ENCODE assay signal across 10 mouse cellular contexts in the genomic region with DNA sequence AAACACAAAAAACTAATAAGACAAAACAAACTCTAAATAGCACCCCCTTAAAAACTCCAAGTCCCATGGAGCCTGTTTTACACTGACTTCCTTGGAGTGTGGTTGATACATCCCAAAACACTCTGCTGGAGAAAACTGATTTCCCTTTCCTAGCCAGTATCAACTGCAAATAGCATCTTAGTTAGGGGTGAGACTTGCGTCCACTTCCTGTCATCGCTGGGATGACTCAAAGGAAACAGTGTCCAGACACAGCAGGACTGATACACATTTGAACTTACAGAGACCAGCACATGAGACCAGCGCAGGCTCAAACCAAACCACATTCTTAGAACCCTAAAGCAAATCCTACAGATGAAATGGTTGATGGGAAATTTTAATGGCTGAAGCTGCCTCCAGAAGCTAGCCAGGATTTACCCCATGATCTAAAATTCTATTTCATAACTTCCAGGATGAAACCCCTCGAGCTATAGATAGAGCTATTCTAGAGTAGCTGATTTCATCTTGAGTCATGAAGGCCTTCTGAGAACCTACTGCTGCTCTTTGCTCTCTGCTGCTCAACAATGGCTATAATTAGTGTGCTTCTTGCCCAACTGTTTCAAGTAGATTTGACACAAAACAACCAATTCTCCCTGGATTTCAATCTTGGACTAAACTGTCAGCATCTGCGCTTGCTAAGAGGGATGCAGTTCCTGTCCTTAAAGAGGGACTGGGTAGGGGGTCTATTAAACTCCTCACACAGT.
A peak's percentile ranks its signal among the peaks of the same experiment; 100 is the strongest.
DNase-seq lines count a peak whose midpoint lies in the region; ATAC-seq and TF ChIP-seq lines count a peak whose summit lies in the region.
"Had no signal": no experiment of that assay in that cellular context is flagged by ENCODE, and none has a peak within 500 bp of the region (broad histone marks: within the 10 kb centered on the region; RNA-seq: fewer than 3 reads in every experiment).

No protein-coding gene starts in this region.

- no peak overlapping the region for H3K9ac ChIP-seq in liver, postnatal 0 days (replicated peaks)
- no peak overlapping the region for H3K9ac ChIP-seq in liver, embryonic 11.5 days (ENCODE audit: low read depth, low read length)
- H3K9ac ChIP-seq in heart, embryonic 15.5 days, result no peak overlapping the region
- H3K9ac ChIP-seq: forebrain, embryonic 13.5 days; neural tube, embryonic 12.5 days had no signal

- no peaks in the 10 kb centered on the region for H3K27me3 ChIP-seq in liver, postnatal 0 days (ENCODE audit: insufficient read depth, low read length)
- no peaks in the 10 kb centered on the region for H3K27me3 ChIP-seq in liver, embryonic 11.5 days (replicated peaks; ENCODE audit: control insufficient read depth, insufficient read depth, low read length)
- H3K27me3 ChIP-seq in heart, embryonic 15.5 days, result no peaks in the 10 kb centered on the region
- H3K27me3 ChIP-seq in small intestine, adult 2 months (ENCODE audit: control insufficient read depth, insufficient read depth, low read length), result no peaks in the 10 kb centered on the region
- H3K27me3 ChIP-seq in hindbrain, embryonic 10.5 days (ENCODE audit: insufficient read depth, poor library complexity, severe bottlenecking), result no peaks in the 10 kb centered on the region
- H3K27me3 ChIP-seq: forebrain, embryonic 13.5 days; neural tube, embryonic 12.5 days had no signal

- DNase-seq in liver, postnatal 0 days, result no peak
- DNase-seq in liver, embryonic 11.5 days (ENCODE audit: low spot score), result no peak
- no peak for DNase-seq in hindbrain, embryonic 10.5 days (ENCODE audit: low spot score)
- DNase-seq in ovary, postnatal 14 days (ENCODE audit: low spot score), result no peak

- peak overlapping the region; percentile 44 for H3K27ac ChIP-seq in liver, postnatal 0 days (ENCODE audit: low read depth)
- H3K27ac ChIP-seq in liver, embryonic 11.5 days (ENCODE audit: low read depth, low read length), result no peak overlapping the region
- H3K27ac ChIP-seq in bone marrow macrophage, adult 2 months (ENCODE audit: insufficient read depth, low read depth, low read length), result peak overlapping the region; percentile 100
- H3K27ac ChIP-seq in heart, embryonic 15.5 days, result peak overlapping the region; percentile 41
- 0 out of 2 replicates have a peak overlapping the region, but pooled peaks have one; percentile 19 for H3K27ac ChIP-seq in small intestine, adult 2 months (ENCODE audit: insufficient read depth, low read depth, low read length)
- no peak overlapping the region for H3K27ac ChIP-seq in hindbrain, embryonic 10.5 days
- H3K27ac ChIP-seq: forebrain, embryonic 13.5 days; limb, embryonic 10.5 days; neural tube, embryonic 12.5 days had no signal

- H3K9me3 ChIP-seq in liver, postnatal 0 days (ENCODE audit: low read length), result peaks cover under 1% of the 10 kb centered on the region
- H3K9me3 ChIP-seq in liver, embryonic 11.5 days (ENCODE audit: control insufficient read depth, low read length), result peaks cover under 1% of the 10 kb centered on the region
- H3K9me3 ChIP-seq in heart, embryonic 15.5 days (replicated peaks), result no peaks in the 10 kb centered on the region
- peaks cover under 1% of the 10 kb centered on the region; the same call in 1 of the 2 replicates for H3K9me3 ChIP-seq in hindbrain, embryonic 10.5 days
- H3K9me3 ChIP-seq: limb, embryonic 10.5 days had no signal

- H3K4me3 ChIP-seq in liver, postnatal 0 days (ENCODE audit: low read depth, low read length), result no peak overlapping the region
- H3K4me3 ChIP-seq in liver, embryonic 11.5 days (ENCODE audit: low read depth, low read length), result no peak overlapping the region
- no peak overlapping the region for H3K4me3 ChIP-seq in bone marrow macrophage, adult 2 months (ENCODE audit: insufficient read depth, low read length)
- H3K4me3 ChIP-seq in heart, embryonic 15.5 days, result no peak overlapping the region
- H3K4me3 ChIP-seq in small intestine, adult 2 months (ENCODE audit: low read depth, low read length), result no peak overlapping the region
- no peak overlapping the region for H3K4me3 ChIP-seq in hindbrain, embryonic 10.5 days
- H3K4me3 ChIP-seq: forebrain, embryonic 13.5 days; limb, embryonic 10.5 days; neural tube, embryonic 12.5 days had no signal

- H3K4me2 ChIP-seq in liver, postnatal 0 days (ENCODE audit: low read depth, low read length), result no peak overlapping the region
- no peak overlapping the region for H3K4me2 ChIP-seq in liver, embryonic 11.5 days
- no peak overlapping the region for H3K4me2 ChIP-seq in heart, embryonic 15.5 days
- H3K4me2 ChIP-seq: forebrain, embryonic 13.5 days; neural tube, embryonic 12.5 days had no signal

- TF ChIP-seq EP300 in liver, postnatal 0 days (IDR thresholded peaks at IDR 0.05; ENCODE audit: low read depth), result no peak

- H3K36me3 ChIP-seq in liver, postnatal 0 days (replicated peaks; ENCODE audit: insufficient read depth, low read length), result no peaks in the 10 kb centered on the region
- H3K36me3 ChIP-seq in liver, embryonic 11.5 days (ENCODE audit: control insufficient read depth, insufficient read depth, low read length), result no peaks in the 10 kb centered on the region
- H3K36me3 ChIP-seq in heart, embryonic 15.5 days, result no peaks in the 10 kb centered on the region
- H3K36me3 ChIP-seq in small intestine, adult 2 months (ENCODE audit: control insufficient read depth, insufficient read depth, low read length), result no peaks in the 10 kb centered on the region
- no peaks in the 10 kb centered on the region for H3K36me3 ChIP-seq in hindbrain, embryonic 10.5 days
- H3K36me3 ChIP-seq: limb, embryonic 10.5 days; neural tube, embryonic 12.5 days had no signal

- peaks cover 3% of the 10 kb centered on the region for H3K4me1 ChIP-seq in liver, postnatal 0 days (ENCODE audit: insufficient read depth)
- peaks cover 6% of the 10 kb centered on the region; the same call in 1 of the 2 replicates for H3K4me1 ChIP-seq in liver, embryonic 11.5 days (replicated peaks; ENCODE audit: control insufficient read depth, insufficient read depth, low read length)
- peaks cover 70% of the 10 kb centered on the region for H3K4me1 ChIP-seq in bone marrow macrophage, adult 2 months (ENCODE audit: control insufficient read depth, insufficient read depth, low read length)
- peaks cover 35% of the 10 kb centered on the region for H3K4me1 ChIP-seq in heart, embryonic 15.5 days (replicated peaks)
- peaks cover 9% of the 10 kb centered on the region; the same call in 1 of the 2 replicates for H3K4me1 ChIP-seq in small intestine, adult 2 months (ENCODE audit: control insufficient read depth, insufficient read depth, insufficient read length, low read length)
- H3K4me1 ChIP-seq in hindbrain, embryonic 10.5 days (replicated peaks), result no peaks in the 10 kb centered on the region
- H3K4me1 ChIP-seq: forebrain, embryonic 13.5 days; neural tube, embryonic 12.5 days had no signal

- TF ChIP-seq POLR2A in bone marrow macrophage, adult 2 months (IDR thresholded peaks at IDR 0.05; ENCODE audit: borderline replicate concordance, low read depth, low read length), result no peak
- no peak for TF ChIP-seq POLR2A in small intestine, adult 2 months (IDR thresholded peaks at IDR 0.05; ENCODE audit: low read depth, low read length)

- no peak for TF ChIP-seq CTCF in liver, postnatal 0 days (IDR thresholded peaks at IDR 0.05; ENCODE audit: low read depth)
- TF ChIP-seq CTCF in bone marrow macrophage, adult 2 months (IDR thresholded peaks at IDR 0.05; ENCODE audit: low read depth, low read length), result no peak
- TF ChIP-seq CTCF in small intestine, adult 2 months (IDR thresholded peaks at IDR 0.05; ENCODE audit: extremely low read depth, insufficient read length, insufficient replicate concordance, low read depth, low read length), result no peak

- 60% methylated on average over 5 of the region's 5 CpGs for WGBS in liver, postnatal 0 days (ENCODE audit: insufficient replicate concordance)
- 50% methylated on average over 5 of the region's 5 CpGs for WGBS in liver, embryonic 11.5 days
- WGBS in heart, embryonic 15.5 days, result 44% methylated on average over 5 of the region's 5 CpGs
- WGBS in small intestine, adult 2 months, result 77% methylated on average over 5 of the region's 5 CpGs
- 87% methylated on average over 5 of the region's 5 CpGs for WGBS in hindbrain, embryonic 10.5 days

- peak; percentile 33; the same call in 1 of the 2 replicates for ATAC-seq in liver, postnatal 0 days
- ATAC-seq in liver, embryonic 11.5 days (replicated peaks; ENCODE audit: low FRiP score), result no peak
- ATAC-seq in heart, embryonic 15.5 days (replicated peaks; ENCODE audit: insufficient number of reproducible peaks, insufficient read depth, low FRiP score, low read depth), result no peak

Comparison
In these comparisons a context has a peak if more than half of its experiments do, and no peak if none do; other contexts are left out.
1. H3K27ac ChIP-seq: peak in liver, postnatal 0 days (single experiment), bone marrow macrophage, adult 2 months (single experiment), heart, embryonic 15.5 days (single experiment) and small intestine, adult 2 months (single experiment); none in liver, embryonic 11.5 days (single experiment) and hindbrain, embryonic 10.5 days (single experiment).